Mouse (Mus musculus): ENCODE data around the gene Ndrg4.
"Not testable (repeated sequence)": the region's sequence is repeated elsewhere in the genome, so short reads cannot be mapped to it uniquely, and the experiment has no call there.

Gene Ndrg4

DNA sequence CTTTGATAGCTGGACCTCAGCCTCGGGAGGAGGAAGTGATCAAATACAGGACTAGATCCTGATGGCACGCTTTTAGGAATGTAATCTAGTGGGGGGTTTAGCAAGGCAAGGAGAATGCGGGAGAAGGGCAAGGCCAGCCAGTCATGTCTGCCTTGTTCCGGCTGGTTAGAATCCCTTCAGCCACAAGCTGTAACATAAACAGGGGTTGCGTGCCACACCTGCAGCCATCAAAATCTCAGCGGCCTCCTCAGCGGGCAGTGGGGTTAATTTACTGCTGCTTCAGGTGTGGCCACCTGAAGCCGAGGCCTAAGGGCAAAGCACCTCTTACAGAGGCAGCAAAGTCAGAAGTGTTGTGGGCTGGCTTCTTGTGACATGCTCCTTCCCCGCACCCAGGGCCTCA, at the start of gene Ndrg4:
Ndrg4 (plus strand) TSS at position 350 of the 400 bp plus-strand sequence.
- no peak for DNase-seq (ENCODE audit: extremely low spot score, low spot score)

DNA sequence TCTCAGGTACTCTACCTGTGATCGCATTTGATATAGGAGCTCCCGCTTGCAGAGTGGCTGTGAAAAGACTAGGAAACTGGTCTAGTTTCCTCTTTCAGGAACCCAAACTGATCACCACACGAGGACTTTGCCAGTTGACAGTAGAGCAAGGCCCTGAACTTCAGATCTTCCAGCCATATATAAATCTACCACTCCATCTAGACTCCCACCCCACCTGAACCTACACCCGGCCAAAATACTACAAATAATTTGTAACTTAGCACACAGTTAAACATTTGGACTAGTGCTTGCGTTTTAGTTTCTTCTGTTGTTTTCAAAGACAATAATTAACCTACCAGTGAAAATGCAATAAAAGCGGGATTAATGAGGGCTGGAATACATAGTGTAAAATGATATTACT, 43.9 kb upstream of the Ndrg4 start:
- no peak for DNase-seq (ENCODE audit: extremely low spot score, low spot score)

DNA sequence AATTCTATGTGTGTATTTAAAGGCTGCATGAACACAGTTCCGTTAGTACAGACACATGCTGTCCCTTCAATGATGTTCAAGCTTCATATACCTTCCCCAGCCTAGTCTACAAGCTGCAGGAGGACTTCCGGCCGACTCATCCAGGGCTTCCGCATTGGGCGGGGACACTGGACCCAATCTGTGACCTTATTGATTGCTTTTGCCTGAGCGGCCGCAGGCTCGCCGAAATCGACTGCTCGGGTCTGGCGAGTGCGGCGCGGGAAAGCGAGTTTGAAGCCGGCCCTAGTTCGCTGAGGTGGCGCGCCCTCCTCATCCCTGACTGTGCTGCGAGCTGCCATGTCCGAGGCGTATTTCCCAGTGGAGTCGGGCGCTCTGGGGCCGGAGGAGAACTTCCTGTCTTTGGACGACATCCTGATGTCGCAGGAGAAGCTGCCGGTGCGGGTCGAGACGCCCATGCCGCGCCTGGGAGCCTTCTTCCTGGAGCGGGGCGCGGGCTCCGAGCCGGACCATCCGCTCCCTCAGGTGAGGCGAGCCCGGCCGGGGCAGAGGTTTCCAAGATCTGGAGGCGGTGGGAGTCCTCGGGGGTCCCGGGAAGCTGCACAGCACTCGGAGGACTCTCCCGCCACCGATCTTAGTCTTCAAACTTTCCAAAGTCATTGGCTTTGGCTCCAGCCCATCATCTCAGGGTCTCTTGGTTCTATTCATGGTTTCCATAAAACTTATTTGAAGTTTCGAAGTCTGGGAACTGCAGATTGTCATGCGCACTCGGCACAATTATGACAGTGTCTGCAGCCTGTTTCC, 43.3 kb upstream of the Ndrg4 start, which contains the start of gene Gins3:
Gins3 (plus strand) TSS at position 192 of the 801 bp plus-strand sequence.
- peak; percentile 98 for DNase-seq (ENCODE audit: extremely low spot score, low spot score)

DNA sequence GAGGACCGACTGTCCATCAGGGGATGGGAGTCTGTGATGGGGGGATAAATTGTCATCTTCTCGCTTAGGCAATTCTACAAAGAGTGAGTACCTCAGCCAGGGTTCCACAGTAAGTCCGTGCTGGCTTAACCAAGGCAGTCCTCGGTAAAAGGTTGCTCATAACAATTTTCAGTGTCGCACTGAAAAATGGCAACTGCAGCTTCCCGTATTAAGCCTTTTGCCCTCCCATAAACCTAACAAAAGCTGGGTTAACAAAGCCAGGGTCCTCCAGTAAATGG, 42.8 kb upstream of the Ndrg4 start:
- no peak for DNase-seq (ENCODE audit: extremely low spot score, low spot score)

DNA sequence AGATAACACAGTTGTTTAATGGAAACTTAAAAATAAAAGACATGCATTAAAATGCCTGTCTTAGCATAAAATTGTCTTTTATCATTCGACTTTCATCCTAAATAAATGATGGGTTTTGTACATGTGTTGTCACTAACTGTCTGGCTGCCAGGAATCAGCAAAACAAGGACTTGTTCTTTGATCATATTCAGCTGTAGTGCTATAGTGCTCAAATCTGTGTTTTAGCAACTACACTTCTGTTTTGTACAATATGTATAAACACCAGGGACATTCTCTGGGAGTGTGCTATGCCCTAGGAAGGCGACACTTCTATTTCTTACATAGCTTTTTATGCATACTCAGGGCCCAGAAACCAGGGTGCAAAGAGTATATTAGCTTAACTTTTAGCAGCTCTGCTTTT, 31.8 kb upstream of the Ndrg4 start:
- no peak for DNase-seq (ENCODE audit: extremely low spot score, low spot score)

DNA sequence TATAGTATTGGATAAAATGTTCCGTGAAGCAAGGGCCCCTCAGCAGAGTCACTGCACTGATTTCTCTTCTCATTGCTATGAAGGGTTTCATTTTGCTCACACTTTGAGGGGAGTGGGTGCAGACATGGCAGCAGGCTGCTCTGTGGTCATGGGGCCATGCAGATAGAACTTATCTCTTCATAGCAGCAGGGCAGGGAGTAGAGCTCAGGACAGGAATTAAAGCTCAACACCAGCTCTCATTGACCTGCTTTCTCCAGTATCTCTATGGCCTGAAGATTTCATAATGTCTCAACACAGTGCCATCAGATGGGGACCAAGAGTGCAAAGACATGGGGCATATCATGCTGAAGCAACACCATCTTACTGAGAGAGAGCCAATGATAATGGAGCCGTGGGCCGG, 28.5 kb upstream of the Ndrg4 start:
- DNase-seq (ENCODE audit: extremely low spot score, low spot score) = no peak

DNA sequence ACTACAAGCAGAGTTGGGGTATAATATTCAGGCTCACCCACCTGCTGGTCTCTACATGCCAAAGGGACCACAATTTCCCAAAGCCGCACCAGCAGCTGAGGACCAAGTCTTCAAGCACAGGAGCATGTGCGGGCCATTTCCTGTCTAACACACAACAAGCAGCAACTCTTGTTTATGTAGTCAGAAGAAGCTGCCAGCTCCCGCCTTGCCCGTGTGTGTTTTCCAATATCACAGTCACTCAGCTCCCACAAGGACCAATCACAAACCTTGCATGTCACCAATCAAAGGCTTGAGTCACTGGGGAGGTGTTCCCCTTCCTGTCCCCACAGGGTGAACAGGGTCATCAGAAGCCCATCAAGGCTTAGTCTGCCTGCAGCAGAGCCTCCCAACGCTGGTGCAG, 23.4 kb upstream of the Ndrg4 start:
- DNase-seq (ENCODE audit: extremely low spot score, low spot score) = no peak

DNA sequence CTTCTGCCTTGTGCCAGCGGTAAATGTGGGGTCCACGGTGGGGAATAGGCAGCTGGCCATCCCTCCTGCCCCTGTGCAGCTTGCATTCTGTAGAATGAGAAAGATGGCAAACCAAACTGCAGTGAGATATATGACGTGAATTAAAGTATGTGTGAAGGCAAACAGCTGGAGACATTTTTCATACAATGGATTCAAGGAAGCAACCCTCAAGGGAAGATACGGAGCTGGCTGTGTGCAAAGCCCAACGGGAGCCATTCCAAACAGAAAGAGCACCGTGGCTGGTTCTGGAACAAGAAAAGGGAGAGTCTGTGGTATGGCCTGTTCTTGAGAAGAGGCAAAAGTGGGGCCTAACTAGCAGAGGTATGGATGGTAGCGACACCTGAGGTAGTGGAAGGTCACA, 20.9 kb upstream of the Ndrg4 start:
- no peak for DNase-seq (ENCODE audit: extremely low spot score, low spot score)

DNA sequence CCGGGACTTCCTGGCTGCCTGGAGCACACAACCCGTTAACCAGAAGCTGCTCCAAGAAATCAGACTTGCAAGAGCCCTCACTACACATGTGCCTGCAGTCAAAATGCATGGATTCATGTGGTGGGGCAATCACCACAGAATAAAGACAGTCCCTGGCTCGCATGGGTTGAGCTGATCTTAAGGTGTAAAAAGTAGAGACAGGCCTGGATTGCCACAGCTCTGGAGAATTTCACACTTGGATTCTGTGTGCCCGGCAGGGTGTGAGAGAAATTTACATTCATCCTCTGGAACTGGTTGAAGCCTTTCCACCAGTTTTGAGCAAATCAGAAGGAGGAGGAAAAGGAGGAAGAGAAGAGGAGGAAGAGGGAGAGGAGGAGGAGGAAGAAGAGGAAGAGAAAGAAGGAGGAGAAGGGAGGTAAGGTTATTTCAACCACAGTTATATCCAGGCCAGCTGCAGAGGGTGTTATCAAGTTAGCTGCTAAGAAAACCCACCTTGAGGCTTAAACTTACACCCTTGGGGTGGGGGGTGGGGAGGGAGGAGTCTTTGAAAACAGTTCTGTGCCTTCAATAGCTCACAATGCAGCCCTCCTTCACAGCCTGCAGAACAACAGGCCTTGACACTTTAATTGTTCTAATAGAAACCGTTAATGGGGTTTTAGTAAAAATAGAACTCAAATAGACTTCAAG, 20.3 kb upstream of the Ndrg4 start:
- DNase-seq (ENCODE audit: extremely low spot score, low spot score) = no peak

DNA sequence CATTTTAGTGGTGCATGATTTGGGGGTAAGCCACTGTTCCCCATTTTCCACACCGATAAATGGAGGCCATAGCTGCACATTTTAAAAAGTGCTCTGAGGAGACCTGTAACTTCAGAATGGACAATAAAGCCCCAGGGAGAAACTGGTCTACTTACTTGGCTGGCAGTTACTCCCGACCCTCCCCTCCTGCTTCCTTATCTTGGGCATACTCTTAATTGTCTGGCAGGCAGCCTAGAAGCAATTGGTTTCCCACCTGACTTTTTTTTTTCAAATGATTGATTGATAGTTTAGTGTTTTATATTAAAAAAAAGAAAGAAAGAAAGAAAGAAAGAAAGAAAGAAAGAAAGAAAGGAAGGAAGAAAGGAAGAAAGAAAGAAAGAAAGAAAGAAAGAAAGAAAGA, 19.3 kb upstream of the Ndrg4 start:
- no peak for DNase-seq (ENCODE audit: extremely low spot score, low spot score)

DNA sequence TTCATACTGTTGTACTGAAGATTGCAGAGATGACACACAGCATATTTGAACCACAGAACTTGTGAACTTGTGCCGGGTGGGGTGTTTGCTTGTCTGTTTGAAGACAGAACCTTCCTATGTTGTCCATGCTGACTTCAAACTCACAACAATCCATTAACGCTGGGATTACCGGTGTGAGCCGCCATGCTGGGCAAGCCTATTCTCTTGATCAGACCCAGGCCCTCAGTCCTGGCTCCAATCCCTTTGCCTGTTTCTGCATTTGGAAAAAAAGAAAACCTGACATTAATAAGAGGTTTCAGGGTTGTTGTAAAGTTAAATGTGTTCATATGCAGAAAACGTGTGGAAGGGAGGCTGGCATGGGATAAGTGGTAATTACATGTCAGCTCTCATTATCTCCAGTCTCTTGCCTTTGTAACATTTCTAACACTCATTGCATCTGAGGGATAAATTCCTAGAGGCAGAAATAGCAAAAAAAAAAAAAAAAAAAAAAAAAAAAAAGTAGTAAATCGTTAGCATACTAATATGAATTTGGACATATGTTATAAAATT, 16.4 kb upstream of the Ndrg4 start:
- DNase-seq (ENCODE audit: extremely low spot score, low spot score) = no peak

DNA sequence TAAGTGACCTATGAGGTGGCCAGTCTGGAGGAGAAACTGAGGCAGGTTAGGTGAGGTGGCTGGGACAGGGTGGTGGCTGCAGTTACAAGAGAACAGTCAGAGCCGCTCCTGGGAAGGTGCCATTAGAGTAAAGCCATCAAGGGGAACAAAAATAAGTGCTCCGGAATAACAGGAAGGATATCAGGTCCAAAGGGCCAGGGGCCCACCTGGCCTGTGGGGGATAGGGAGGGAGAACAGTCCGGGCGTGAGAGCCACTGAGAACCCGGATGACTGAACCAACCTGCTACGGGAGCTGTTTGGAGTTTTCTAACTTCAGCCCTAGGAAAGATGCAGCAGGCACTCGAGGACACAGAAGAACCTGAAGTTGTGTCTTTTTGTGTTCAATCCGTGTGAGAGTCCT, 15.7 kb upstream of the Ndrg4 start:
- DNase-seq (ENCODE audit: extremely low spot score, low spot score) = no peak

DNA sequence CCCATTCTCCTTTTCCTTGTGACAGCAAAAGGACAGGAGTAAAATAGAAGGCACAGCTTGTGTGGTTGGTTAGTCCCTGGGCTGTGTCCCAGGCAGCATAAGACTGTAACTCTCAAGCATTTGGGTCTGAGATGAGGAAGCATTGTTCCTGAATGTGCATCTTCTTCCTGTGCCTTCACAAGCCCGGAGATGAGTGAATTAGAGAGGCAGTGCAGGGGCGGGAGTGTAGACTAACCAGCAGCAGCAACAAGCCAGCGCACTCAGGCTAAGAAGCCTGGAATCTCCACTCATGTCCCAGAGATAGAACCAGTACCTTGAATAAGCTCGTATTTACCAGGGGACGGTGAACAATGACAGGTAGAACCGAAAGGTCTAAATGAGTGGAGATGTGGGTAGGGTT, 15.2 kb upstream of the Ndrg4 start:
- no peak for DNase-seq (ENCODE audit: extremely low spot score, low spot score)

DNA sequence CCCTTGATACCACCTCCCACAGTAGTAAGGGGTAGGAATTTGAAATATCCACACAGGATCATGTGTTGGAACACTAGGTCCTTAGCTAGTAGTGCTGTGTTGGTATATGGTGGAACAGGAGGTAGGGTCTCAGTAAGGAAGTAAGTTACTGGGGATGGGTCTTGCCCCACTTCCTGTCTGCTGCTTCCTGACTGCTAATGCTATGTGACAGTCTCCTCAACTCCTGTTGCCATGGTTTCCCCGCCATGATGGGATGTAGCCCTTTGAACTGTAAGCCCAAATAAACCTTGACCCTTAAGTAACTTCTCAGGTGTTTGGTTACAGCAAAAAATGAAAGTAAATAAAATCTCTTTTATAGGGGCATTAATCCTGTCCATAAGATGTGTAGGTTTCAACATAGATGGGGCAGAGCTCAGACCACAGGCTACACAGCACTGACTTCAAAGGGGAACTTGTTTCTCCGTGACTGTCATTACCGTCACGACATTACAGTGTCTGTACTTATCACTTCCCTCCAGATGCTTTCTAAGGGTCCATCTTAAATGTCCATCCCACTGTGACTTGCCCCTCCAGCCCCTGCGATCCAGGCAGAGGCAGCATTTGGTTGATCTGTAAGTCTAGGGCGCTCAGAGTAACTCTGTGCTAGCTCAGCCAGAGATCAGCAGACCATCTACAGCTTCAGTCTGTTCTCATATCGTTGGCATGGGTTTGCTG, 13.7 kb upstream of the Ndrg4 start:
- no peak for DNase-seq (ENCODE audit: extremely low spot score, low spot score)

DNA sequence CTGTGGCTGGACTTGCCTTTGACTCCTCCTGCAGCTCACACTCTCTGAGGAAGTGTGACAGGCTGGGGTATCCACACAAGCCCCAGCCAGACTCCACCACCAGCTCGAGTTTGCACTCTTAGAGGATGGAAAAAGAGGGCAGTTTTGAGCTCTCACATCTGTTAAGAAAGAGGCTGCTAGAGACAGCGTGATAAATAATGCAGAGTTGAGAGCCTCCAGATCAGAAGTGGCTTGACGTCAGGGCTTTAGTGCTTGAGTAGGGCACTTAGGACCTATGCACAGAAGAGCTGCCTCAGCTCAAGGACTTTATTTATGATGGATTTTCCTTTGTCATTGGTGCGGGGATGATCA, 13.2 kb upstream of the Ndrg4 start:
- DNase-seq (ENCODE audit: extremely low spot score, low spot score) = no peak

DNA sequence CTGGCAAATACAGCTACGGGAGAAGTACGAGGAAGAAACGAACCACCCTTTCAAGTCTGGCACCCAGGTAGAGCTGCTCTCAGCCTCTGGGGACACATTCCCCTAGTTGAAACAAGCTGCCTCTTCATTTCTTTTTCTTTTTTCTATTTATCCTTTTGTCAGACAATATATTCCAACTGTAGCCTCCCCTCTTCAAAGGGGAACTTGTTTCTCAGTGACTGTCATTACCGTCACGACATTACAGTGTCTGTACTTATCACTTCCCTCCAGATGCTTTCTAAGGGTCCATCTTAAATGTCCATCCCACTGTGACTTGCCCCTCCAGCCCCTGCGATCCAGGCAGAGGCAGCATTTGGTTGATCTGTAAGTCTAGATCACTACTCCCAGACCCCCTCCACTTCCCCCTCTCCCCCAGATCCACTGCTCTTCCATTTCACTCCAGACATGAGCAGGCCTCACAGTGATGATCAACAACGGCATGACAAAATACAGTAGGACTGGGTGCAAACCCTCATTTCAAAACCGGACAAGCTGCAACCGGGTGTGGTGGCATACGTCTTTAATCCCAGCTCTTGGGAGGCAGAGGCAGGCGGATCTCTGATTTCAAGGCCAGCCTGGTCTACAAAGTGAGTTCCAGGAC, 10.8 kb upstream of the Ndrg4 start:
- DNase-seq (ENCODE audit: extremely low spot score, low spot score) = not testable (repeated sequence)

DNA sequence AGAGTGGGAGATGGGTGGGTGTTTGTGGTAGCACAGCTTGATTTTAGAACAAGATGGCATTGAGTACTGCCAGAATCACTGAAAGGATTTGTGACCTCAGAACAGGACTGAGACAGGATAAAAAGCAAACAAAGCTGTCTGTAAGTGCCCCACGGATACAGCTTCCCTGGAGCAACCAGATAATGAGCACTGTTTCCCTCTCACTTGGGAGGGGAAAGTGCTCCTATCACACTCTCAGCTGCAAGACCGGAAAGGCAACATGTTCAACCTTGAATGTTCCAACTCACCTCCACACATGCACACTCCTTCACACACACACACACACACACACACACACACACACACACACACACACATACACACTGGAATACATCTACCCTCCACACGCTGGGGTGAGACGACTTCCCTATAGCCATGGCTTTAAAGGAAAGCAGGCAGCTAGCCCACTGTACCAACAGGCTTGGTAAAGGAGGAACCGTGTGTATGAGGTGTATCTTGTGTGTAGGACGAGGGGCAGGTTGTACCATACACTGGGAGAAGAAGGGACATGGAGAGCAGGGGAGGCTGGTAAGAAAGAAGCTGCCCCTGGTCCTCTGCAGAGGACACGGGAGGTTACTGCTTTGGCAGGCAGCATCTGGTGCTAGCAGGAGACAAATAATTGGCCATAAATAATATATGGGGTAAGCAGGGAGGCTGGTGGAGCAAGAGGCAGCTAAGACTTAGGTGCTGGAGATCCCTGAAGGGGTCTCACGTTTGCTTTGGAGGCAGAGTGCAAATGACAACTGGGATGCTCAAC, 8.4 kb upstream of the Ndrg4 start:
- DNase-seq (ENCODE audit: extremely low spot score, low spot score) = no peak

DNA sequence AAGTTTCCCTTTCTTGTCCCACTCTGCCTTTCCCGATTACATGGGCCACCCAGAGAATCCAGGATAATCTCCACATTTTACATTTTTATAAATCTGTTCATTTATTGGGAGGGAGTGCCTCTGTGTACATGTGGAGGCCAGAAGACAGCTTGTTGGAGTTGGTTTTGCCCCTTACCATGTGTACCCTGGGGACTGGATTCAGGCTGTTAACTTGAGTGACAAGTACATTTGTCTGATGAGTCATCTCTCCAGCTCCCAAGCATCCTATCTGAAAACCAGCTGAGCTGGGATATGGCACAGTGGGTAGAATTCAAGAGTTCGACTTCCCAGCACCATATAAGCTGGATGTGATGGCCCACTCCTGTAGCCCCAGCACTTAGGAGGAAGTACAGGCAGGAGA, 6.8 kb upstream of the Ndrg4 start:
- DNase-seq (ENCODE audit: extremely low spot score, low spot score) = no peak

DNA sequence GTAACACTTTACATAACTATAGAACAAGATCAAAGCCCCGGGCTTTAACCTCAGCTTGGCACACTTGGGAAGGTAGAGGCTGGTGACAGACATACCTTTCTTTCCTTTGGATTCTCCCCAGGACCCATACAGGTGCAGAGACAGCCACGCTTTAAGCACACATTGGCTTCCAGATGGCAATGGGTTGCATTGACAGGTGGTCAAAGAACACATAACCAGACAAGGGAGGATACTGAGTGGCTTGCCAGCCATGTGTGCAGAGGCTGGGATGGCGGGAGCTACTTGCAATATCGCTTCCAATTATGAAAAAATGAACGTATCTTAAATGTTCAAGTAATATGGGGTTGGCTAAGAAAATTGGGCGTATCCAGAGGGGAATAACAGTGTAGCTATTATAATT, 4.9 kb upstream of the Ndrg4 start:
- DNase-seq (ENCODE audit: extremely low spot score, low spot score) = no peak

DNA sequence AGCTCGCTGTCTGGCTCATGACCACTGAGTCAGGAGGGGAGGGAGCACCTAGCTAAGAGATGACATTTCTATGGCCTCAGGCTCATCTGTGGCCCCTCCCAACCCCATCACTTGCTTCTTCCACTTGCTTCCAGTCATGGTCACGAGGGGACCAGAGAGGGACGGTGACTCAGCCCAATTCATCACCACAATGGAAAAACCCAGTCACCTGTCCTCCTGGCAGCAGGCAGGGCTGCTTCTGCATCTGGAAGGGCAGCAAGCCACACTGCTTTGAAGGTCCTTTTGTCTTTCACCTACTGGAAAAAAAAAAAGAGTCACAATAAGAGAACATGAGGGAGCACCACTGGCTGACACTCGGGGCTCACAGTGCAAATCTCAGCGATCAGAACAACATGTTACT, 4.0 kb upstream of the Ndrg4 start:
- no peak for DNase-seq (ENCODE audit: extremely low spot score, low spot score)

DNA sequence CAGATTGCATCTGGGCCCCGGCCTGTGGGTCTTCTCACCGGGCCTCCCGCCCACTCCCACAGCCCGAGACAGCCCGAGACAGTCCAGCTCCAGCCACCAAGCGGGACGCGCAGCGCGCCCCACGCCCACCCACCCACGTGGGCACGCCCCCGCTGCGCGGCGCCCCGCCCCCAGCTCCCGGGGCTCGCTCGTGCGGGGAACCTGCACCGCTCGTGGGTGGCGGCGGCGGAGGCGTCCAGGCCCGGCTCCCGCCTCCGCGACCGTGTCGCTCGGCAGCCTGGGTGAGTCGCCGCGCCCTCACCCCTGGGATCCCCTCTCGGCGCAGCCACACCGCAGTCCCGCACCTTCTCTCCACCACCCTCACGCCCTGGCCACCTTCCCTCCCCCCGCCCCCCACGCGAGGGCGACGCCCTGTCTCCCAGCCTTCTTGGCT, 827 bp downstream of the Ndrg4 start:
- peak; percentile 34 for DNase-seq (ENCODE audit: extremely low spot score, low spot score)
